Mouse (Mus musculus) liver, embryonic 14.5 days (tissue): ENCODE data around the gene Cks1b. TPM values are rescaled to one million over a fixed set of nuclear protein-coding genes. Genes with fewer than 3 reads are reported as not detected.

ENCODE experiments used
- ATAC-seq: fragments of 200-750 bp; cut with Nextera tagmentation; 2 replicates; pipeline ENCODE4 v1.8.0; 2017; ENCODE audit warnings: moderate number of reproducible peaks, mild to moderate bottlenecking, moderate library complexity; ENCODE audit not compliant: insufficient read depth
- DNase-seq, 3 experiments: peaks; one replicate each; pipeline ENCODE4 v3.0.0-alpha.2; 2012 to 2013; ENCODE audit warnings: low read depth in 3 of 3, low spot score in 3 of 3
- H3K27ac ChIP-seq: fragments of 300-500 bp; sonication (generic); 2 replicates; pipeline ENCODE4 v1.5.1; 2014; ENCODE audit warnings: moderate library complexity, mild to moderate bottlenecking, control low read depth, inconsistent platforms
- H3K27me3 ChIP-seq: fragments of 300-500 bp; sonication (generic); 2 replicates; pipeline ENCODE4 v1.6.1; 2014; ENCODE audit warnings: mild to moderate bottlenecking, low read length, moderate library complexity; ENCODE audit not compliant: control insufficient read depth, insufficient read depth
- H3K36me3 ChIP-seq: fragments of 300-500 bp; sonication (generic); replicated peaks from 2 replicates; pipeline ENCODE4 v1.6.1; 2014; ENCODE audit warnings: low read depth; ENCODE audit not compliant: control insufficient read depth, insufficient read depth
- H3K4me1 ChIP-seq, 2 experiments: fragments of 200-500 bp in 1 of 2; fragments of 300-500 bp in 1 of 2; sonication (generic) in 1 of 2; replicated peaks; 2 replicates each; pipeline ENCODE4 v1.6.1; 2012 to 2014; ENCODE audit warnings: antibody characterized with exemption in 1 of 2, inconsistent platforms in 1 of 2, low read length in 1 of 2; ENCODE audit not compliant: control insufficient read depth in 2 of 2, insufficient read depth in 2 of 2
- H3K4me2 ChIP-seq: fragments of 300-500 bp; sonication (generic); 2 replicates; pipeline ENCODE4 v1.6.1; 2014; ENCODE audit warnings: low read depth, mild to moderate bottlenecking, control low read depth, moderate library complexity
- H3K4me3 ChIP-seq, 2 experiments: fragments of 200-500 bp in 1 of 2; fragments of 300-500 bp in 1 of 2; sonication (generic) in 1 of 2; 2 replicates each; pipeline ENCODE4 v1.5.1; 2012 to 2014; ENCODE audit warnings: low read depth in 2 of 2, low read length in 2 of 2, mild to moderate bottlenecking in 2 of 2, control low read depth in 1 of 2, inconsistent platforms in 1 of 2, moderate library complexity in 1 of 2; ENCODE audit not compliant: insufficient read depth in 1 of 2
- H3K9ac ChIP-seq: fragments of 300-500 bp; sonication (generic); replicated peaks from 2 replicates; pipeline ENCODE4 v1.6.1; 2014; ENCODE audit warnings: mild to moderate bottlenecking, control low read depth, moderate library complexity
- H3K9me3 ChIP-seq: fragments of 300-500 bp; sonication (generic); 2 replicates; pipeline ENCODE4 v1.6.1; 2016; ENCODE audit warnings: low read length, mixed read lengths; ENCODE audit not compliant: control insufficient read depth
- CTCF ChIP-seq: IDR thresholded peaks from 2 replicates; pipeline ENCODE4 v1.5.1; 2016; ENCODE audit warnings: antibody characterized with exemption, low read depth, control low read depth
- EP300 ChIP-seq: IDR thresholded peaks from 2 replicates; pipeline ENCODE4 v1.6.1; 2016; ENCODE audit warnings: antibody characterized with exemption, low read depth
- WGBS: fragments of 180-500 bp; shearing (Covaris S2); extraction: QIAGEN DNeasy Blood & Tissue Kit; methylation state at CpG from one replicate; pipeline ENCODE4 v1.1.7; 2014; ENCODE audit not compliant: insufficient replicate concordance; 5-methylcytosine and 5-hydroxymethylcytosine counted together
- polyA plus RNA-seq, 2 experiments: library from polyadenylated mRNA; depleted of rRNA in 1 of 2; stranded (reverse) in 1 of 2; unstranded in 1 of 2; fragments of >200 nt; fragmentation: Nextera tagmentation in 1 of 2; extraction: Ambion mirVana in 1 of 2; gene quantifications; 2 replicates each; pipeline versions ENCODE4 v1.2.1 to v1.2.3; 2012 to 2014

Gene Cks1b
- polyA plus RNA-seq, 2 experiments, result 133 to 295 TPM

GRCm38 (mm10) chr3:89387632-89388031, 30.6 kb downstream of the Cks1b start:
- Histone ChIP-seq H3K4me2 (no peak overlapping the region), H3K4me1 (peaks cover 0 to 12% of the 10 kb centered on the region in 2 experiments; a peak in 2 of 4 replicates), H3K9me3 (no peaks in the 10 kb centered on the region), H3K9ac (no peak overlapping the region), H3K4me3 (no peak overlapping the region), H3K27me3 (peaks cover 13% of the 10 kb centered on the region), H3K27ac (no peak overlapping the region), H3K36me3 (no peaks in the 10 kb centered on the region)
- TF ChIP-seq CTCF (no peak), EP300 (no peak)
- WGBS, result 55% methylated on average over 11 of the region's 11 CpGs
- DNase-seq (no peak), ATAC-seq (no peak)

DNA sequence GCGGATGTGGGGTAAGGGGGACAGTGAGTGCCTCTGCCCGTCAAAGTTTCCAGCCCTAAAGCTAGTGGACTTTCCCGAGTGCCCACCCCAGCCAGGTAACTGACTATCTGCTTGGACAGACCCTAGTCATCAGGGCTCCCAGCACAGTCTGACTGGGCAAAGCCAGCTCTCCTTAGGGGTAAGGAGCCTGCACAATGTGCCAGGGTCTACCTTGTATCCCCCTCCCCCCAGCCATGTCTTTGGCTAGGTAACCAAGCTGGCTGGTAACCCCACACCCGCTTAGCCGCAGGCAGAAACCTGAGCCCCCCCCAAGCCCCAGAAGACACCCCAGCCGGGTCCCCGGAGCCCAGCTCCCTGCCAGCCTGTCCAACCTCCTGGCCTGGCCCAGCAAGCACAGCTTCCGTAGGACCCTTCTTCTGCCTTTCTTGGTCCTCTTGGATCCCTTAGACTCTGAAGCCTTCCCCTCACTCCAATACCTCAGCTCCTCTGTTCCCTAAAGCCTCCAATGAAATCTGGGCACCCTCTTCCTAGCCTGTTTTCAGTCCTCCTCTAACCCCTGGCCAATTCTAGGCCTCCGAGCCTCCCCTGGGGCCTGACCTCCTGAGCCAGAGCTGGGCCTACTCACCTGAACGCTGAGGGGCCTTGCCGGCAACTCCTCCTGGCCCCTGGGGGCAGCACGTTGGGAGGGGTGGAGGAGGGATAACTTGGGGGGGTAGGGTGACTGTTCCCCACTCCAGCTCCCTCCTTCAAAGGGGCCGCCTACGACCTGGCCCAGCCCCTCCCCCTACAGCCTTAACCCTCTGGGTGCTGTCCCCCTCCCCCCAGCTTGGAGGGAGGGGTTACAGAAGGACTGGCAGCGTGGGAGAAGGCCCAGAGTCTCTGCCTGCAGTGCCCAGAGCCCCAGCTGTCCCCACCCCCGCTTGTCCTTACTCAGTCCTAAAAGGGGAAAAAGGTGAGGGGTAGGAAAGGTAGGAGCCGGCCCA, 31.5 kb downstream of the Cks1b start:
- Histone ChIP-seq H3K9me3 (no peaks in the 10 kb centered on the region), H3K9ac (no peak overlapping the region), H3K27ac (no peak overlapping the region), H3K36me3 (no peaks in the 10 kb centered on the region), H3K4me3 (no peak overlapping the region), H3K27me3 (peaks cover 4% of the 10 kb centered on the region), H3K4me2 (no peak overlapping the region), H3K4me1 (peaks cover 0 to 12% of the 10 kb centered on the region in 2 experiments; a peak in 2 of 4 replicates)
- WGBS, result 65% methylated on average over 17 of the region's 17 CpGs
- ATAC-seq (no peak), DNase-seq (no peak)
- no peak for TF ChIP-seq CTCF
- TF ChIP-seq EP300, result no peak

DNA sequence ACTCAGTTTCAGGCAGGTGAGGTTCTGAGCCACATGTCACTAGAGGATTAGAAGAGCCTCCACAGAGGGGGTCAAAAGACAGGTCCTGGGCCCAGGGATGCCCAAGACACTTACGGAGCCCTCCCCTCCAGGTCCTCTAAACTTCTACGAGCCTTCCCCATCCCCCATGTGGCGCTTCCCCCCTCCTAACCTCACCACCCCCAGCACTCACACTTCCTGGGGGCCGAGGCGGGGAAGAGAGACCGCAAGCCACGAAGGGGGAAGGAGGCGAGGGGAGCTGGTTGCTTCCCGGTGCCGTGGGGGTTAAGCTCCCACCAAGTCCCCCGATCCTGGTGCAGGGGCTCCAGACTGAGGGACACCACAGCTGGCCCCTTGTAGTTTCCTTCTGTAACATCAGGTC, 32.7 kb downstream of the Cks1b start:
- no peaks in the 10 kb centered on the region for H3K27me3 ChIP-seq
- H3K27ac ChIP-seq, result no peak overlapping the region
- H3K9ac ChIP-seq, result no peak overlapping the region
- H3K4me1 ChIP-seq, result peaks cover 0 to 12% of the 10 kb centered on the region in 2 experiments; a peak in 2 of 4 replicates
- no peaks in the 10 kb centered on the region for H3K36me3 ChIP-seq
- H3K4me2 ChIP-seq, result no peak overlapping the region
- H3K4me3 ChIP-seq, result no peak overlapping the region
- TF ChIP-seq CTCF, result no peak
- no peak for TF ChIP-seq EP300
- ATAC-seq, result no peak
- H3K9me3 ChIP-seq, result no peaks in the 10 kb centered on the region
- WGBS, result 17% methylated on average over 10 of the region's 11 CpGs
- DNase-seq, result no peak

GRCm38 (mm10) chr3:89384331-89385076, 33.7 kb downstream of the Cks1b start:
- ATAC-seq, result no peak
- Histone ChIP-seq H3K4me3 (no peak overlapping the region), H3K9me3 (no peaks in the 10 kb centered on the region), H3K9ac (no peak overlapping the region), H3K27ac (no peak overlapping the region), H3K36me3 (no peaks in the 10 kb centered on the region), H3K4me2 (no peak overlapping the region; the same call in 1 of the 2 replicates), H3K4me1 (peaks cover 0 to 11% of the 10 kb centered on the region in 2 experiments; a peak in 2 of 4 replicates), H3K27me3 (no peaks in the 10 kb centered on the region)
- WGBS, result 70% methylated on average over 12 of the region's 12 CpGs
- no peak for TF ChIP-seq EP300
- TF ChIP-seq CTCF, result no peak
- no peak for DNase-seq
